Mouse (Mus musculus) ovary, postnatal 10 days (tissue): ENCODE results near the gene Vmn2r40.
"Not testable (repeated sequence)": the region's sequence is repeated elsewhere in the genome, so short reads cannot be mapped to it uniquely, and the experiment has no call there.

ENCODE experiments used
- DNase-seq: peaks from one replicate; pipeline ENCODE4 v3.0.0; 2022; ENCODE audit warnings: low spot score

Vmn2r40 gene

GRCm38 (mm10) chr7:8931335-8931734 is at the start of gene Vmn2r40:
Gene Vmn2r40 (minus strand): TSS chr7:8931435.
- not testable (repeated sequence) for DNase-seq
